Mouse (Mus musculus) intestine, postnatal 0 days (tissue): ENCODE measurements around the gene Kl. TPM values are rescaled to one million over a fixed set of nuclear protein-coding genes. Genes with fewer than 3 reads are reported as not detected.

ENCODE experiments used
- ATAC-seq: fragments of 200-750 bp; cut with Nextera tagmentation; 2 replicates; pipeline ENCODE4 v1.8.0; 2017; ENCODE audit warnings: mild to moderate bottlenecking, moderate TSS enrichment, moderate library complexity
- H3K27ac ChIP-seq: fragments of 300-500 bp; sonication (generic); 2 replicates; pipeline ENCODE4 v1.5.1; 2014; ENCODE audit warnings: mild to moderate bottlenecking, low read depth, low read length, moderate library complexity
- H3K27me3 ChIP-seq: fragments of 300-500 bp; sonication (generic); replicated peaks from 2 replicates; pipeline ENCODE4 v1.6.1; 2014; ENCODE audit warnings: low read length, mixed read lengths; ENCODE audit not compliant: control insufficient read depth, insufficient read depth
- H3K36me3 ChIP-seq: fragments of 300-500 bp; sonication (generic); 2 replicates; pipeline ENCODE4 v1.6.1; 2014; ENCODE audit warnings: mild to moderate bottlenecking, moderate library complexity; ENCODE audit not compliant: control insufficient read depth, insufficient read depth
- H3K4me1 ChIP-seq: fragments of 300-500 bp; sonication (generic); replicated peaks from 2 replicates; pipeline ENCODE4 v1.6.1; 2014; ENCODE audit warnings: antibody characterized with exemption, low read length, mixed read lengths; ENCODE audit not compliant: control insufficient read depth, insufficient read depth
- H3K4me2 ChIP-seq: fragments of 300-500 bp; sonication (generic); replicated peaks from 2 replicates; pipeline ENCODE4 v1.6.1; 2014; ENCODE audit warnings: low read depth, mild to moderate bottlenecking, moderate library complexity
- H3K4me3 ChIP-seq: fragments of 300-500 bp; sonication (generic); 2 replicates; pipeline ENCODE4 v1.5.1; 2014; ENCODE audit warnings: low read depth, low read length
- H3K9ac ChIP-seq: fragments of 300-500 bp; sonication (generic); 2 replicates; pipeline ENCODE4 v1.6.1; 2014; ENCODE audit warnings: mild to moderate bottlenecking, low read depth, low read length
- H3K9me3 ChIP-seq: fragments of 300-500 bp; sonication (generic); 2 replicates; pipeline ENCODE4 v1.6.1; 2016; ENCODE audit warnings: mixed run types; ENCODE audit not compliant: control insufficient read depth
- CTCF ChIP-seq: sonication (generic); IDR thresholded peaks from 2 replicates; pipeline ENCODE4 v1.5.1; 2016; ENCODE audit warnings: low read depth, mild to moderate bottlenecking, control low read depth, antibody characterized with exemption, moderate library complexity
- WGBS: fragments of 180-500 bp; shearing (Covaris S2); extraction: QIAGEN DNeasy Blood & Tissue Kit; methylation state at CpG from one replicate; pipeline ENCODE4 v1.1.7; 2014; 5-methylcytosine and 5-hydroxymethylcytosine counted together
- polyA plus RNA-seq: library from polyadenylated mRNA; unstranded; fragments of >200 nt; fragmentation: Nextera tagmentation; extraction: Ambion mirVana; gene quantifications from 2 replicates; pipeline ENCODE4 v1.2.1, GENCODE M21; 2015

Gene Kl
- polyA plus RNA-seq, 1 experiment from 2014 or later: 0.07 TPM

DNA sequence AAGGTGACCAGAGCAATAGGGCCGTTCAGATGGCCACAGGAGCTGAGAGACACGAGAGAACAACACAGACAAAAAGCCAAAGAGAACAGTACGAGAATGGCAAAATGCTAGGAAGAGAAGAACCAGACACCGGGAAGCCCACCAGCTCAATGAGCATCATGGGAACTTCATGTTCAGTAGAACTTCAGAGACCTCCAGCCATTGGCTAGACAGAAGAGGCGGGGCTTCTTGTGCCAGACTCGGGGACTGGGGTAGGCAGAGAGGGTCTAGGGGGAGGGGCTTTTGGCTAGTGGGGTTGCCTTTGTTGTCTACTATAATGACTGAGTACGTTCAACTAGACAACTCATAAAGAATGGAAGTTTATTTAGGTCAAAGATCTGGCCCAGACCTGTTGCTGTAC, 41.7 kb downstream of the Kl start:
- no peaks in the 10 kb centered on the region for H3K4me1 ChIP-seq
- no peak overlapping the region for H3K4me3 ChIP-seq
- H3K36me3 ChIP-seq: no peaks in the 10 kb centered on the region
- H3K9me3 ChIP-seq: no peaks in the 10 kb centered on the region
- no peaks in the 10 kb centered on the region for H3K27me3 ChIP-seq
- no peak overlapping the region for H3K27ac ChIP-seq
- no peak for ATAC-seq
- no peak overlapping the region for H3K4me2 ChIP-seq
- no peak overlapping the region for H3K9ac ChIP-seq
- no peak for TF ChIP-seq CTCF
- 93% methylated on average over 7 of the region's 7 CpGs for WGBS

DNA sequence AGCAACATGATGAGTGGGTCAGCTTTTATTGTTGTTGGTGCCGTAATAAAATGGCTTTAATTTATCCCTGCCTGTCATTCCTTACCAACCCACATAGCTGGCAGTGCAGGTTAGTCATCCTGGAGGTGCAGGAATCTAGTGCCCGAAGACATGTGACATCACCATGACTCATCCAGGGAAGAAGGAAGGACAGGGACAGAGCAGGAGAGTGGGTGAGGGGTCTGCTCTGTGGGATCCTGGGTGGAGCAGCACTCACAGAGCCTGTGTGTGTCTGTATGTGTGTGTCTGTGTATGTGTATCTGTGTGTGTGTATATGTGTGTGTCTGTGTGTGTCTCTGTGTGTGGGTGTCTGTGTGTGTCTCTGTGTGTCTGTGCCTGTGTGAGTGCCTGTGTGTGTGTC, 44.2 kb downstream of the Kl start:
- Histone ChIP-seq H3K4me1 (no peaks in the 10 kb centered on the region), H3K9me3 (no peaks in the 10 kb centered on the region), H3K4me3 (no peak overlapping the region), H3K36me3 (no peaks in the 10 kb centered on the region), H3K27me3 (no peaks in the 10 kb centered on the region), H3K27ac (no peak overlapping the region), H3K4me2 (no peak overlapping the region), H3K9ac (no peak overlapping the region)
- no peak for TF ChIP-seq CTCF
- 36% methylated on average over 2 of the region's 2 CpGs for WGBS
- ATAC-seq: peak; percentile 70; the same call in 1 of the 2 replicates

DNA sequence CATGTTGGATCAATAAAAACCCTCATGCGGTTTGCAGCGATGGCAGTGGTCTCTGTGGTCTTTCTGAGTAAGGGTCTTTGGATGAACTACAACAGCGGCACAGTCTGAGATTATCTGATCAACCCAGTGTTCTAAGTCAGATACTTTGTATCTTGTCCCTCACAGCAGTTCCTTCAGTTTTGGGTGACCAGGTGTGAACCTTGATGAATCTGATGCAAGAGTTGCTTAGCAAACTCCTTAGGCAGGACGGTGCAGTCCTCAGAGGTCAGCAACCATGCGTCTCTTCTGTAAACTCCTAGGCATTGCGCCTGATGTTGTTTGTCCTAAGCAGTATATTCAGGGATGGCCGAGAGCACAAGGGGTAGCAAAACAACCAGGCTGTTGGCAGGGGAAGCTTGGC, 48.7 kb downstream of the Kl start:
- H3K4me2 ChIP-seq: no peak overlapping the region
- no peaks in the 10 kb centered on the region for H3K36me3 ChIP-seq
- no peak overlapping the region for H3K4me3 ChIP-seq
- no peak for ATAC-seq
- no peaks in the 10 kb centered on the region for H3K4me1 ChIP-seq
- no peak overlapping the region for H3K9ac ChIP-seq
- TF ChIP-seq CTCF: no peak
- WGBS: 85% methylated on average over 7 of the region's 7 CpGs
- no peaks in the 10 kb centered on the region for H3K27me3 ChIP-seq
- H3K9me3 ChIP-seq: no peaks in the 10 kb centered on the region
- no peak overlapping the region for H3K27ac ChIP-seq

DNA sequence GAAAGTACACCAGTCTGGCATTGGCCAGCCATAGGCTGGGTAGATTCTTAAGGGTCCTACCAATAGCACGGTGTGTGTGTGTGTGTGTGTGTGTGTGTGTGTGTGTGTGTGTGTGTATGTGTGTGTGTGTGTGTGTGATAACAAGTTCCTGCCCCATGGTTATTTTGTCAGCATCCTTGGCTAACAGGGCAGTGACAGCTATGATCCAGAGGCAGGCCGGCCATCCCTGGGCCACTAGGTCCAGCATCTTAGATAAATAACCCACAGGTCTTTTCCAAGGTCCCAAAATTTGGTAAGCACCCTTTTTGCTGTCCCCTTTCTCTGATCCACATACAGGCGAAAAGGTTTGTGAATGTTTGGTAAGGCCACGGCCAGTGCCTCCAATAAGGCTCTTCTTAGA, 49.6 kb downstream of the Kl start:
- no peak overlapping the region for H3K4me3 ChIP-seq
- 94% methylated on average over 4 of the region's 4 CpGs for WGBS
- H3K36me3 ChIP-seq: no peaks in the 10 kb centered on the region
- no peaks in the 10 kb centered on the region for H3K9me3 ChIP-seq
- no peaks in the 10 kb centered on the region for H3K27me3 ChIP-seq
- no peaks in the 10 kb centered on the region for H3K4me1 ChIP-seq
- no peak overlapping the region for H3K4me2 ChIP-seq
- no peak overlapping the region for H3K9ac ChIP-seq
- no peak for ATAC-seq
- H3K27ac ChIP-seq: no peak overlapping the region
- no peak for TF ChIP-seq CTCF

DNA sequence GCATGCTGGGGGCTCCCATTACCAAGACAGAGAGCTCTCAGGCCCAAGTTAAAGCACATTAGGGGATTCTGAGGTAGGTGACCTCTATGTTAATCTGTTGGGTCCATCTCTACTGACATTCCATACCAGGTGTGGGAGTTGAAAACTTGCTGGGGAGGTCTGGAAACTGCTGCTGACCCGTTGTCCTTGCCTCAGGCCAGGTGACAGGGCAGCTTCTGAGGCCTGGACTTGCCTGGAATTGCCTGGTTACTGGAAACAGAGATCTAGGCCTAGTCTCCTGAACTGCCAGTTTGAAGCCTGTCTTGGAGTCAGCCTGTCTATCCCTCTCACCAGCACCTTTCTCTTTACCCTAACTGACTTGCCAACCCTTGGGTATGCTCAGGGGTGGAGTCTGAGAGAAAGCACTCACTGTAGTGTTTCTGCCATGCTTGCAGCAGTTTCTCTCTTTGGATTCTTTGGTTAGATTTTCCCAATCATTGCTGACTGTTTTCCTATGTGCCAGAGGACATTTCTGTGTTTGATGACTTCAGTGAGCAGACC, 51.9 kb downstream of the Kl start:
- Histone ChIP-seq H3K4me2 (no peak overlapping the region), H3K9ac (no peak overlapping the region), H3K4me1 (no peaks in the 10 kb centered on the region), H3K4me3 (no peak overlapping the region), H3K9me3 (no peaks in the 10 kb centered on the region), H3K27ac (no peak overlapping the region), H3K27me3 (no peaks in the 10 kb centered on the region), H3K36me3 (no peaks in the 10 kb centered on the region)
- WGBS: 81% methylated on average over 1 of the region's 1 CpGs
- ATAC-seq: no peak
- TF ChIP-seq CTCF: no peak

DNA sequence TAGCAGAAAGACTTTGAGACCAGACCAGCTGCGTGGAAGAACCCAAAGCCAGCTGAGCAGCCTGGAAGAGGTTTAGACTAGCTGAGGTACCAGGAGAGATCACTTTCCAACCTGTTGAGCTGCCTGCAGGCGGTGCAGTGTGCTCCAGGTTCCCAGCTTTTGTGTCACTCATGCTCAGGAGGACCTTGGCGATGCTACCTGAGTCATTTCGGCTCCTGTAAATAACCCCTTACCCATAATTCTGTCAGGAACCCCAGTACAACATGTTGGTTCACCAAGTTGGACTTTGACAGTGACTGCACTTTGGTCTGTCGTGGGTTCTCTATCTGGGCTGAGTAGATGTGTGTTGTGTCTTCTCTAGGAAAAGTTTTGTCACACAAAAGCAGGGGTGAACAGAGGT, 66.0 kb downstream of the Kl start:
- Histone ChIP-seq H3K27me3 (no peaks in the 10 kb centered on the region), H3K4me3 (no peak overlapping the region), H3K9me3 (no peaks in the 10 kb centered on the region), H3K27ac (no peak overlapping the region), H3K4me1 (no peaks in the 10 kb centered on the region), H3K36me3 (no peaks in the 10 kb centered on the region), H3K4me2 (peak overlapping the region; percentile 44; the same call in 1 of the 2 replicates), H3K9ac (no peak overlapping the region)
- 66% methylated on average over 5 of the region's 5 CpGs for WGBS
- no peak for TF ChIP-seq CTCF
- ATAC-seq: peak; percentile 78

DNA sequence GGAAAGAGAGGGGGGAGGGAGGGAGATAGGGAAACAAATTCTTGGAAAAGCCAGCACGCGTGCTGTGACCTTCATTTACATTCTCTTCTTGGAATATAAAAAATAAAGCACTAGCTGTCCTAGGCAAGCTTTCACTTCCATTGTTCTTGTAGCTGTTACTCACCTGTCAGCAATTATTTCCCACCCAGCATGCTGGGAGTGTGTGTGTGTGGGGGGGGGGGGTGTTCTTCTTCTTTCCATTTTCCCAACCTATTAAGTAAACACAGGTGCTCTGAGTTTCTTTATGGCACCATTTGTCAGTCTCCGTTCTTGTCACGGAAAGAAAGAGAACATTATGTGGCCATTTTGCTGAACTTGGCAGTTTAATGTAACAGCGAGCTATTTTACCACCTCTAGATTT, 66.6 kb downstream of the Kl start:
- peak; percentile 79 for ATAC-seq
- Histone ChIP-seq H3K9ac (no peak overlapping the region), H3K4me1 (no peaks in the 10 kb centered on the region), H3K27me3 (no peaks in the 10 kb centered on the region), H3K36me3 (no peaks in the 10 kb centered on the region), H3K9me3 (no peaks in the 10 kb centered on the region), H3K4me2 (peak overlapping the region; percentile 44; the same call in 1 of the 2 replicates), H3K4me3 (no peak overlapping the region), H3K27ac (no peak overlapping the region)
- 27% methylated on average over 5 of the region's 5 CpGs for WGBS
- TF ChIP-seq CTCF: no peak
